Mouse (Mus musculus): ENCODE results near the gene Pde1a.

Gene Pde1a

GRCm38 (mm10) chr2:80128861-80129698 is at the start of gene Pde1a:
Gene Pde1a (minus strand): TSS chr2:80129458.
- in situ Hi-C loops (cut with MboI; ENCODE audit: unreplicated experiment in 2 of 2) = no loop called here

GRCm38 (mm10) chr2:80178608-80179280 is 49.5 kb upstream of the Pde1a start:
- in situ Hi-C loops (cut with MboI; ENCODE audit: unreplicated experiment in 2 of 2) = no loop called here

- in situ Hi-C loops (cut with MboI; ENCODE audit: unreplicated experiment in 2 of 2) = no loop called here
Observed at GRCm38 (mm10) chr2:80178154-80178553, 48.9 kb upstream of the Pde1a start.

GRCm38 (mm10) chr2:80168103-80168502 is 38.8 kb upstream of the Pde1a start:
- in situ Hi-C loops (cut with MboI; ENCODE audit: unreplicated experiment in 2 of 2) = no loop called here

- in situ Hi-C loops (cut with MboI; ENCODE audit: unreplicated experiment in 2 of 2) = no loop called here
Observed at GRCm38 (mm10) chr2:80158784-80159183, 29.5 kb upstream of the Pde1a start.

- in situ Hi-C loops (cut with MboI; ENCODE audit: unreplicated experiment in 2 of 2) = no loop called here
Observed at GRCm38 (mm10) chr2:80158196-80158595, 28.9 kb upstream of the Pde1a start.

GRCm38 (mm10) chr2:80150019-80150418 is 20.8 kb upstream of the Pde1a start:
- in situ Hi-C loops (cut with MboI; ENCODE audit: unreplicated experiment in 2 of 2) = no loop called here

- in situ Hi-C loops (cut with MboI; ENCODE audit: unreplicated experiment in 2 of 2) = no loop called here
Observed at GRCm38 (mm10) chr2:80149332-80149731, 20.1 kb upstream of the Pde1a start.

- in situ Hi-C loops (cut with MboI; ENCODE audit: unreplicated experiment in 2 of 2) = no loop called here
Observed at GRCm38 (mm10) chr2:80135076-80135475, 5.8 kb upstream of the Pde1a start.

GRCm38 (mm10) chr2:80132677-80133076 is 3.4 kb upstream of the Pde1a start:
- in situ Hi-C loops (cut with MboI; ENCODE audit: unreplicated experiment in 2 of 2) = no loop called here

- in situ Hi-C loops (cut with MboI; ENCODE audit: unreplicated experiment in 2 of 2) = no loop called here
Observed at GRCm38 (mm10) chr2:80126663-80127062, 2.6 kb downstream of the Pde1a start.

- in situ Hi-C loops (cut with MboI; ENCODE audit: unreplicated experiment in 2 of 2) = no loop called here
Observed at GRCm38 (mm10) chr2:80086891-80087290, 42.4 kb downstream of the Pde1a start.

GRCm38 (mm10) chr2:80080090-80080821 is 49.0 kb downstream of the Pde1a start:
- in situ Hi-C loops (cut with MboI; ENCODE audit: unreplicated experiment in 2 of 2) = no loop called here

- in situ Hi-C loops (cut with MboI; ENCODE audit: unreplicated experiment in 2 of 2) = no loop called here
Observed at GRCm38 (mm10) chr2:80079618-80080017, 49.6 kb downstream of the Pde1a start.

- in situ Hi-C loops (cut with MboI; ENCODE audit: unreplicated experiment in 2 of 2) = no loop called here
Observed at GRCm38 (mm10) chr2:80076323-80076722, 52.9 kb downstream of the Pde1a start.

GRCm38 (mm10) chr2:80074531-80074930 is 54.7 kb downstream of the Pde1a start:
- in situ Hi-C loops (cut with MboI; ENCODE audit: unreplicated experiment in 2 of 2) = no loop called here

GRCm38 (mm10) chr2:80074046-80074445 is 55.2 kb downstream of the Pde1a start:
- in situ Hi-C loops (cut with MboI; ENCODE audit: unreplicated experiment in 2 of 2) = no loop called here

- in situ Hi-C loops (cut with MboI; ENCODE audit: unreplicated experiment in 2 of 2) = no loop called here
Observed at GRCm38 (mm10) chr2:80073426-80073825, 55.8 kb downstream of the Pde1a start.

GRCm38 (mm10) chr2:80069745-80070144 is 59.5 kb downstream of the Pde1a start:
- in situ Hi-C loops (cut with MboI; ENCODE audit: unreplicated experiment in 2 of 2) = no loop called here

- in situ Hi-C loops (cut with MboI; ENCODE audit: unreplicated experiment in 2 of 2) = no loop called here
Observed at GRCm38 (mm10) chr2:80066449-80066848, 62.8 kb downstream of the Pde1a start.

- in situ Hi-C loops (cut with MboI; ENCODE audit: unreplicated experiment in 2 of 2) = no loop called here
Observed at GRCm38 (mm10) chr2:80056062-80056461, 73.2 kb downstream of the Pde1a start.

All from v-Abl transformed pro-B cells (cell line).